30 mouse cellular contexts compared by ENCODE assay signal in the genomic region with DNA sequence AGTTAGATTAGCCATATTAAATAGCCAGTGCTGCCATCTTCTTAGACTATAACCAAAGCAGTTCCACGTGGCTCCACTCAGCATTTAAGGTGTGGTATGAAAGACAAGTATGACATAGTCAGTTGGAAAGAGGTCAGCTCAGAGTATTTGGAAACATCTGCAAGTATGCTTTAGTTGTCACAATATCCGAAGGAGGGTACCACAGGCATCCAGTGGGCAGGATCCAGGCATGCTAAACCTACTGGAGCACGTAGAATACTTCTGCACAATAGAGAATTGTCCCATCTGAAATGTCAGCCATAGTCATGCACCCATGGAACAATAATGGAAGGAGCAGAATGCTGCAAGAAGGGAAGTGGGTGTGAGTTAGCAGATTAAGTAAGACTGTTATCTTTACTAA. TPM values are rescaled to one million over a fixed set of nuclear protein-coding genes. Genes with fewer than 3 reads are reported as not detected.
DNase-seq lines count a peak whose midpoint lies in the region; ATAC-seq and TF ChIP-seq lines count a peak whose summit lies in the region.
"Had no signal": no experiment of that assay in that cellular context is flagged by ENCODE, and none has a peak within 500 bp of the region (broad histone marks: within the 10 kb centered on the region; RNA-seq: fewer than 3 reads in every experiment).

No protein-coding gene starts in this region.

- no peak for DNase-seq in heart, postnatal 14 days
- DNase-seq in heart, adult 18-20 months = no peak
- DNase-seq in Muller cell, postnatal 12 days (ENCODE audit: inconsistent ontology term) = peak; percentile 89
- DNase-seq in gastrocnemius, adult 8-10 months (ENCODE audit: low spot score in 2 of 2) = no peak
- DNase-seq: adrenal gland, postnatal 10 days; adrenal gland, postnatal 36 days; B cell, adult 2 months; cerebellum, adult 18-20 months; cerebellum, adult 9-10 months; cerebellum, postnatal 14 days; gastrocnemius, postnatal 10 days; gastrocnemius, postnatal 36 days; kidney, adult 2 months had no signal

- H3K4me3 ChIP-seq in heart, embryonic 13.5 days = no peak overlapping the region
- H3K4me3 ChIP-seq in heart, embryonic 16.5 days (ENCODE audit: low read length) = no peak overlapping the region
- H3K4me3 ChIP-seq in myocyte = no peak overlapping the region
- H3K4me3 ChIP-seq: forebrain, embryonic 12.5 days; forebrain, embryonic 15.5 days; heart, embryonic 10.5 days; hindbrain, embryonic 12.5 days; hindbrain, embryonic 15.5 days had no signal

- ATAC-seq in heart, embryonic 13.5 days (ENCODE audit: extremely low read depth, insufficient number of reproducible peaks, low FRiP score, low TSS enrichment) = no peak
- ATAC-seq in heart, embryonic 16.5 days (replicated peaks; ENCODE audit: extremely low read depth, insufficient read depth, low FRiP score) = no peak
- no peak for ATAC-seq in megakaryocyte progenitor cell, adult 5-6 weeks (replicated peaks; ENCODE audit: poor library complexity)
- ATAC-seq: forebrain, embryonic 15.5 days; intestine, postnatal 0 days had no signal

- no peak overlapping the region for H3ac ChIP-seq in myocyte (ENCODE audit: control insufficient read depth, insufficient read length)

- H3K27me3 ChIP-seq in heart, embryonic 13.5 days (replicated peaks) = no peaks in the 10 kb centered on the region
- no peaks in the 10 kb centered on the region for H3K27me3 ChIP-seq in heart, embryonic 16.5 days (ENCODE audit: control insufficient read depth, insufficient read depth, low read length)
- no peaks in the 10 kb centered on the region for H3K27me3 ChIP-seq in myocyte (ENCODE audit: control insufficient read depth, insufficient read depth, insufficient read length)
- H3K27me3 ChIP-seq: forebrain, embryonic 12.5 days; forebrain, embryonic 15.5 days; hindbrain, embryonic 12.5 days; hindbrain, embryonic 15.5 days had no signal

- no peak overlapping the region for H3K4me2 ChIP-seq in heart, embryonic 13.5 days
- no peak overlapping the region for H3K4me2 ChIP-seq in heart, embryonic 16.5 days (ENCODE audit: low read depth, low read length)
- peak overlapping the region; percentile 2 for H3K4me2 ChIP-seq in myocyte (ENCODE audit: low read depth)
- H3K4me2 ChIP-seq: forebrain, embryonic 12.5 days; forebrain, embryonic 15.5 days; hindbrain, embryonic 12.5 days; hindbrain, embryonic 15.5 days had no signal

- H3K36me3 ChIP-seq in heart, embryonic 13.5 days = no peaks in the 10 kb centered on the region
- no peaks in the 10 kb centered on the region for H3K36me3 ChIP-seq in heart, embryonic 16.5 days (ENCODE audit: control insufficient read depth, insufficient read depth)
- H3K36me3 ChIP-seq in myocyte (ENCODE audit: control insufficient read depth, insufficient read depth) = no peaks in the 10 kb centered on the region
- H3K36me3 ChIP-seq: forebrain, embryonic 12.5 days; forebrain, embryonic 15.5 days; heart, embryonic 10.5 days; hindbrain, embryonic 12.5 days; hindbrain, embryonic 15.5 days had no signal

- WGBS in heart, embryonic 13.5 days = 70% methylated on average over 3 of the region's 3 CpGs
- WGBS in heart, embryonic 16.5 days = 69% methylated on average over 3 of the region's 3 CpGs

- no peak for TF ChIP-seq POLR2A in myocyte (IDR thresholded peaks at IDR 0.05; ENCODE audit: insufficient read length, low read depth)

- peaks cover 22% of the 10 kb centered on the region for H3K4me1 ChIP-seq in heart, embryonic 13.5 days
- H3K4me1 ChIP-seq in heart, embryonic 16.5 days (ENCODE audit: control insufficient read depth, insufficient read depth, low read length) = peaks cover 7% of the 10 kb centered on the region; the same call in 1 of the 2 replicates
- H3K4me1 ChIP-seq: forebrain, embryonic 12.5 days; forebrain, embryonic 15.5 days; hindbrain, embryonic 12.5 days; hindbrain, embryonic 15.5 days had no signal

- H3K9ac ChIP-seq in heart, embryonic 13.5 days = no peak overlapping the region
- H3K9ac ChIP-seq in heart, embryonic 16.5 days (ENCODE audit: low read length) = no peak overlapping the region
- H3K9ac ChIP-seq: forebrain, embryonic 12.5 days; forebrain, embryonic 15.5 days; hindbrain, embryonic 12.5 days; hindbrain, embryonic 15.5 days had no signal

- H3K9me3 ChIP-seq in heart, embryonic 13.5 days = no peaks in the 10 kb centered on the region
- no peaks in the 10 kb centered on the region for H3K9me3 ChIP-seq in heart, embryonic 16.5 days (replicated peaks; ENCODE audit: control insufficient read depth, low read length)
- H3K9me3 ChIP-seq: forebrain, embryonic 12.5 days; forebrain, embryonic 15.5 days; heart, embryonic 10.5 days; hindbrain, embryonic 12.5 days; hindbrain, embryonic 15.5 days had no signal

- intact Hi-C loops in heart, postnatal 14 days (cut with DNase I) = no loop called here

- no peaks in the 10 kb centered on the region for H3K79me2 ChIP-seq in myocyte (ENCODE audit: control insufficient read depth, insufficient read depth)

- H3K27ac ChIP-seq in heart, embryonic 13.5 days (replicated peaks) = peak overlapping the region; percentile 51; the same call in 1 of the 2 replicates
- H3K27ac ChIP-seq in heart, embryonic 16.5 days (ENCODE audit: low read length) = peak overlapping the region; percentile 60
- H3K27ac ChIP-seq: forebrain, embryonic 12.5 days; forebrain, embryonic 15.5 days; heart, embryonic 10.5 days; hindbrain, embryonic 12.5 days; hindbrain, embryonic 15.5 days had no signal

TF ChIP-seq in myocyte, 11 proteins besides CTCF, POLR2A, EP300 and RAD21:
- TF ChIP-seq TCF12 (IDR thresholded peaks at IDR 0.05; ENCODE audit: insufficient read depth, poor library complexity, severe bottlenecking) (no peak), MYOD1 (IDR thresholded peaks at IDR 0.05; ENCODE audit: control insufficient read depth in 1 of 3, insufficient read length in 2 of 3, low read depth in 2 of 3) (no peak)
TF ChIP-seq in myocyte: peak in this region for 0.

RNA-seq across cellular contexts. Expression of gene Ccl20, which starts 3.7 kb away (rescaled TPM):
- 0.25 and 0.47 TPM in 2 replicates for polyA plus RNA-seq in heart, embryonic 13.5 days (2015; fragmentation: Nextera tagmentation; extraction: Ambion mirVana)
- not detected for total RNA-seq in heart, postnatal 14 days (2021)
- polyA plus RNA-seq in heart, embryonic 16.5 days (2015; fragmentation: Nextera tagmentation; extraction: Ambion mirVana) = not detected in 2 replicates
- total RNA-seq in heart, adult 18-20 months (2021) = under 1 TPM in 1 of 2 experiments, not detected in 1; 0.64 TPM
- not detected for polyA plus RNA-seq in myocyte (2012; fragmentation: generic; extraction: Trizol)
- not detected in 2 replicates for total RNA-seq in megakaryocyte progenitor cell, adult 5-6 weeks (2015)
- total RNA-seq in megakaryocyte progenitor cell, adult 5-6 weeks (2017) = not detected in 2 replicates
- total RNA-seq in gastrocnemius, adult 8-10 months (2022) = not detected
- total RNA-seq: adrenal gland, adult 18-20 months; adrenal gland, postnatal 10 days; adrenal gland, postnatal 36 days; gastrocnemius, postnatal 10 days; gastrocnemius, postnatal 36 days; granulocyte monocyte progenitor cell, adult 5-6 weeks; heart, postnatal 10 days; hematopoietic stem cell, adult 5-6 weeks; MEL had no signal
- polyA plus RNA-seq: embryonic facial prominence, embryonic 11.5 days; forebrain, embryonic 12.5 days; forebrain, embryonic 15.5 days; hindbrain, embryonic 12.5 days; hindbrain, embryonic 15.5 days had no signal

RNA-seq across cellular contexts. Expression of gene Daw1, which starts 39.2 kb away (rescaled TPM):
- polyA plus RNA-seq in heart, embryonic 13.5 days (2015; fragmentation: Nextera tagmentation; extraction: Ambion mirVana) = not detected in 2 replicates
- not detected for total RNA-seq in heart, postnatal 14 days (2021)
- 0.25 and 0.41 TPM in 2 replicates for polyA plus RNA-seq in heart, embryonic 16.5 days (2015; fragmentation: Nextera tagmentation; extraction: Ambion mirVana)
- not detected for total RNA-seq in heart, adult 18-20 months (2021)
- not detected for polyA plus RNA-seq in myocyte (2012; fragmentation: generic; extraction: Trizol)
- not detected in 2 replicates for total RNA-seq in megakaryocyte progenitor cell, adult 5-6 weeks (2015)
- total RNA-seq in megakaryocyte progenitor cell, adult 5-6 weeks (2017) = not detected in 2 replicates
- not detected for total RNA-seq in gastrocnemius, adult 8-10 months (2022)
- total RNA-seq: adrenal gland, adult 18-20 months; adrenal gland, postnatal 10 days; adrenal gland, postnatal 36 days; gastrocnemius, postnatal 10 days; gastrocnemius, postnatal 36 days; granulocyte monocyte progenitor cell, adult 5-6 weeks; hematopoietic stem cell, adult 5-6 weeks; MEL had no signal
- polyA plus RNA-seq: embryonic facial prominence, embryonic 11.5 days; heart, embryonic 10.5 days; intestine, postnatal 0 days had no signal

RNA-seq across cellular contexts. Expression of gene Krtap28-13, which starts 59.6 kb away (rescaled TPM):
- polyA plus RNA-seq in heart, embryonic 13.5 days (2015; fragmentation: Nextera tagmentation; extraction: Ambion mirVana) = not detected in 2 replicates
- not detected for total RNA-seq in heart, postnatal 14 days (2021)
- not detected in 2 replicates for polyA plus RNA-seq in heart, embryonic 16.5 days (2015; fragmentation: Nextera tagmentation; extraction: Ambion mirVana)
- total RNA-seq in heart, adult 18-20 months (2021) = not detected
- polyA plus RNA-seq in myocyte (2012; fragmentation: generic; extraction: Trizol) = not detected
- not detected in 2 replicates for total RNA-seq in megakaryocyte progenitor cell, adult 5-6 weeks (2015)
- not detected in 2 replicates for total RNA-seq in megakaryocyte progenitor cell, adult 5-6 weeks (2017)
- total RNA-seq in gastrocnemius, adult 8-10 months (2022) = not detected
- total RNA-seq: adrenal gland, adult 18-20 months; adrenal gland, postnatal 10 days; adrenal gland, postnatal 36 days; gastrocnemius, postnatal 10 days; gastrocnemius, postnatal 36 days; granulocyte monocyte progenitor cell, adult 5-6 weeks; heart, postnatal 10 days; hematopoietic stem cell, adult 5-6 weeks; MEL had no signal
- polyA plus RNA-seq: embryonic facial prominence, embryonic 11.5 days; forebrain, embryonic 12.5 days; forebrain, embryonic 15.5 days; heart, embryonic 10.5 days; hindbrain, embryonic 12.5 days; hindbrain, embryonic 15.5 days; intestine, embryonic 14.5 days; kidney, adult 2 months had no signal
